Mouse (Mus musculus) kidney, embryonic 14.5 days (tissue): ENCODE results near the gene Olfr768. TPM values are rescaled to one million over a fixed set of nuclear protein-coding genes. Genes with fewer than 3 reads are reported as not detected.
"Not testable (repeated sequence)": the region's sequence is repeated elsewhere in the genome, so short reads cannot be mapped to it uniquely, and the experiment has no call there.

Experiments used
- ATAC-seq: fragments of 200-750 bp; cut with Nextera tagmentation; 2 replicates; pipeline ENCODE4 v1.8.0; 2017; ENCODE audit warnings: moderate number of reproducible peaks, mild to moderate bottlenecking, moderate TSS enrichment, moderate library complexity; ENCODE audit not compliant: low FRiP score, low TSS enrichment
- H3K27ac ChIP-seq: fragments of 300-500 bp; sonication (generic); 2 replicates; pipeline ENCODE4 v1.5.1; 2014; ENCODE audit warnings: low read depth, mild to moderate bottlenecking, low read length, moderate library complexity, mixed read lengths
- H3K27me3 ChIP-seq: fragments of 300-500 bp; sonication (generic); 2 replicates; pipeline ENCODE4 v1.6.1; 2014; ENCODE audit warnings: mild to moderate bottlenecking, low read length; ENCODE audit not compliant: control insufficient read depth, insufficient read depth
- H3K36me3 ChIP-seq: fragments of 300-500 bp; sonication (generic); 2 replicates; pipeline ENCODE4 v1.6.1; 2014; ENCODE audit warnings: low read length, mixed read lengths; ENCODE audit not compliant: control insufficient read depth, insufficient read depth
- H3K4me1 ChIP-seq: fragments of 300-500 bp; sonication (generic); 2 replicates; pipeline ENCODE4 v1.6.1; 2014; ENCODE audit warnings: low read length, mixed read lengths; ENCODE audit not compliant: control insufficient read depth, insufficient read depth
- H3K4me2 ChIP-seq: fragments of 300-500 bp; sonication (generic); replicated peaks from 2 replicates; pipeline ENCODE4 v1.6.1; 2014; ENCODE audit warnings: low read depth, mild to moderate bottlenecking, low read length
- H3K4me3 ChIP-seq: fragments of 300-500 bp; sonication (generic); 2 replicates; pipeline ENCODE4 v1.5.1; 2014; ENCODE audit warnings: mild to moderate bottlenecking, low read length
- H3K9ac ChIP-seq: fragments of 300-500 bp; sonication (generic); 2 replicates; pipeline ENCODE4 v1.6.1; 2014; ENCODE audit warnings: low read depth, mild to moderate bottlenecking, low read length, moderate library complexity
- H3K9me3 ChIP-seq: fragments of 300-500 bp; sonication (generic); 2 replicates; pipeline ENCODE4 v1.6.1; 2016; ENCODE audit warnings: low read length; ENCODE audit not compliant: control insufficient read depth
- WGBS: fragments of 180-500 bp; shearing (Covaris S2); extraction: QIAGEN DNeasy Blood & Tissue Kit; methylation state at CpG from one replicate; pipeline ENCODE4 v1.1.7; 2014; 5-methylcytosine and 5-hydroxymethylcytosine counted together
- polyA plus RNA-seq: library from polyadenylated mRNA; unstranded; fragments of >200 nt; fragmentation: Nextera tagmentation; extraction: Ambion mirVana; gene quantifications from 2 replicates; pipeline ENCODE4 v1.2.1, GENCODE M21; 2014

Olfr768 gene
- polyA plus RNA-seq = not detected in 2 replicates

DNA sequence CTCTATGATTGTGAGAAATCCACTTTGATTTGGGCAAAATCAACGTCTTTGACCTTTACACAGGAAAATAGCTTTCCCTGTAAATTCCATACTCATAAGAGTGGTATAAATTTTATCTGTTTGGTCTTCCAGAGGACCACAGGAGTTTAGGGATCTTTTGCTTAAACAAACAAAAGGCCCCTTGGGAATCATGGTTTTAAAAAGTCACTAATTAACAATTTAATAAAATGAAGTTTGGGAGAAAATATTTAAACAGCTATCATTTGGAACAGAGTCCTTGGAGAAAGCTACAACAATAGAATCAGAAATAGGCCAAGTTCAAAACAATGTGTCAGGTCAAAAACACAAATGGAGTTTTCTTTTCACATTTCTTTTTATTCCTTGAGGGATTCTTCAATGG is at the start of gene Olfr768:
TSS of gene Olfr768 (minus strand) at position 101 of the 400 bp plus-strand sequence.
- no peaks in the 10 kb centered on the region for H3K9me3 ChIP-seq
- H3K4me1 ChIP-seq = no peaks in the 10 kb centered on the region
- 75% methylated on average over 1 of the region's 1 CpGs for WGBS

DNA sequence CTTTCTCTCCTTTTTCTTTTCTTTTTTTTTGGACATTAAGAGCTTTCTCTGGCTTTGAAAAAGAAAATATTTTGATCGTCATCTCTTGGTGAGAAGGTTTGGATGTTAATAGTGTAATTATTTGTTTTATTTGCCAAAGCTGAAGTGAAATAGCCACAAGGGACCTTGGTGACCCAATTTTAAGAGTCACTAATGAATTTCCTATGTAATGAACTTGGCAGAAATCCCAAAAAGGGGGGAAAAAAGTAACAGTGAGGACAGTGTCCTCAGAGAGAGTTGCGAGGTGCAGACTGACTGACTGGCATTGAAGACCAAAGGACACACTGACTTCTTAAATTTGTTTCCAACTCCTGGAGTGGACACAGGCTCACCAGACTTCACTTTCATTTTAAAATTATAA is 39.7 kb upstream of the Olfr768 start, which contains the start of gene Olfr770:
TSS of gene Olfr770 (minus strand) at position 101 of the 400 bp plus-strand sequence.
- H3K9me3 ChIP-seq = no peaks in the 10 kb centered on the region
- no peak for ATAC-seq
- no peaks in the 10 kb centered on the region for H3K36me3 ChIP-seq
- H3K9ac ChIP-seq = no peak within 1 kb of the TSS
- H3K27ac ChIP-seq = no peak within 1 kb of the TSS
- no peaks in the 10 kb centered on the region for H3K27me3 ChIP-seq
- no peak within 1 kb of the TSS for H3K4me3 ChIP-seq
- 68% methylated on average over 2 of the region's 2 CpGs for WGBS
- no peaks in the 10 kb centered on the region for H3K4me1 ChIP-seq
- H3K4me2 ChIP-seq = no peak within 1 kb of the TSS

More for the DNA sequence above, at the start of gene Olfr768:
- no peak within 1 kb of the TSS for H3K4me2 ChIP-seq
- H3K4me3 ChIP-seq = no peak within 1 kb of the TSS
- H3K9ac ChIP-seq = no peak within 1 kb of the TSS
- no peak within 1 kb of the TSS for H3K27ac ChIP-seq
- no peaks in the 10 kb centered on the region for H3K27me3 ChIP-seq
- no peak for ATAC-seq
- H3K36me3 ChIP-seq = no peaks in the 10 kb centered on the region

DNA sequence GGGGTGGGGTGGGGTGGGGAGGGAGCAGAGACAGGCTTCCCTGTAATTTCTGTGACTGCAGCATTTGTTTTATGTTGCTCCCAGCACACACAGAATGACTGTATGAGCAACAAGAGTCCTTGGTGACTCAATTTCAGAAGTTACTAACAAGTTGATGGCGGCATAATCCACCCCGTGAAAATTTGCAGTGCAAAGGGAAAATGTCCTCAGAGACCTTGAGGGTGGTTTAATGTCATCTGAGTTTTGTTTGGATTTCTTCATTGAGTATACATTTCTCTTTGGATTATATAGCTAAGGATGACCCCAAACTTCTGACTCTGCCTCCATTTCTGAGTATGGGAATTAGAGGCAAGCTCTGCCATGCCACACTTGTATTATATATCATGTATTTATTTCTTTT is 18.6 kb upstream of the Olfr768 start, which contains the start of gene Olfr769:
TSS of gene Olfr769 (minus strand) at position 101 of the 400 bp plus-strand sequence.
- Histone ChIP-seq H3K4me3 (no peak within 1 kb of the TSS), H3K27me3 (no peaks in the 10 kb centered on the region), H3K9me3 (no peaks in the 10 kb centered on the region), H3K27ac (no peak within 1 kb of the TSS), H3K4me2 (no peak within 1 kb of the TSS), H3K36me3 (no peaks in the 10 kb centered on the region), H3K4me1 (no peaks in the 10 kb centered on the region), H3K9ac (no peak within 1 kb of the TSS)
- WGBS = 79% methylated on average over 2 of the region's 2 CpGs
- ATAC-seq = no peak

DNA sequence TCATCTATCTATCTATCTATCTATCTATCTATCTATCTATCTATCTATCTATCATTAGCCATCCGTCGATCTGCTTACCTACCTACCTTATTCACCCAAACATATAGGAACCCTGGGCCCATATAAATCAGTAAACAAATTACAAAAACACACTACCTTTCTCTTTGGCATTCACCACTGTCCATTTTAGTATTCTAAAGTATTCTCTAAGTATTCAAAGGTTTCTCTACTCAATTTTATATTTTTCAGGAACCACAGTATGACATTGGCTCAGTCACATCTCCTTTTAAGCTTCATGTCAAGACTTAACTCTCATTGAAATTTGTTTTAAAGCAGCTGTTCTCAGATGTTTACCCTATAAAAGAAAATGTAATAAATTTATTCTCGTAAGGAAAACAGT is 16.0 kb upstream of the Olfr768 start:
- no peak for ATAC-seq
- no peaks in the 10 kb centered on the region for H3K9me3 ChIP-seq
- H3K36me3 ChIP-seq = no peaks in the 10 kb centered on the region
- H3K4me1 ChIP-seq = no peaks in the 10 kb centered on the region
- H3K9ac ChIP-seq = no peak overlapping the region
- H3K27me3 ChIP-seq = no peaks in the 10 kb centered on the region
- no peak overlapping the region for H3K4me3 ChIP-seq
- no peak overlapping the region for H3K27ac ChIP-seq
- no peak overlapping the region for H3K4me2 ChIP-seq
- WGBS = 91% methylated on average over 3 of the region's 3 CpGs

DNA sequence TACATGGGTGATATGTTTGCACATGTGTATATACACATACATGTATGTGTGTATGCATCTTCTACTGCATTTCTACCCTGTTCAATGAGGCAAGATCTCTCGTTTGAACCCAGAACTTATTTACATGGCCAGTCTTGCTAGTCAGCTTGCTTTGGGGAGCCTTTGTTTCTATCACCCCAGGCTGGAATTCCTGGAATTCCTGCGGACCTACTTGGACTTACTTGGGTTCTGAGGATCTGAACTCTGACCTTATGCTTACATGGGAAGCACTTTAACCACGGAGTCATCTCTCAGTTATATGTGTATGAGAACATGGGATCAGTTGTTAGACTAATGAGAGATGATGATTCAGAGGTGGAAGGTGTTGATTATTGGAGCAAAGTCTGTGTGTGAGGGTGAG is 2.1 kb upstream of the Olfr768 start:
- no peaks in the 10 kb centered on the region for H3K9me3 ChIP-seq
- H3K4me2 ChIP-seq = no peak overlapping the region
- no peak overlapping the region for H3K27ac ChIP-seq
- ATAC-seq = no peak
- WGBS = 48% methylated on average over 3 of the region's 3 CpGs
- no peak overlapping the region for H3K9ac ChIP-seq
- H3K36me3 ChIP-seq = no peaks in the 10 kb centered on the region
- H3K4me1 ChIP-seq = no peaks in the 10 kb centered on the region
- no peaks in the 10 kb centered on the region for H3K27me3 ChIP-seq
- no peak overlapping the region for H3K4me3 ChIP-seq

DNA sequence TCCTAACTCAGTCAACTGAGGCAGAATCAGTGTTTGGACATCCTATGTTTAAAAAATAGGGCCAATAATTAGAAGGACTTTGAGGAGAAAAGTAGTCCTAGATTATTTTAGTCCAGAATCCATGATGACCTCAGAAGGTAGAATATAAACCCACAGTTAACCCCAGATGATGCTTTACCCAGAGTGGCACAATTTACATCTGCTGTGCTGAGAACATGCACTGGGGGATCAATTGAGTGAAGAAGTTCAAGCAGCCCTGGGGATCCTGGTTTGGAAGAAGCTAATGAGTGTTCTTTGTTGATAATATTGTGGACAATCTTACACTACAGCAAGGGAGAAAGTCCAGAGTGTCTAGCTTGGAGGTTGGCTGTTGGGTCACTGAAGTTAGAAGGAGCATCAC is 16.4 kb downstream of the Olfr768 start, which contains the start of gene Olfr767:
TSS of gene Olfr767 (minus strand) at position 101 of the 400 bp plus-strand sequence.
- H3K4me1 ChIP-seq, H3K4me3 ChIP-seq, ATAC-seq, H3K27me3 ChIP-seq, H3K9ac ChIP-seq, H3K4me2 ChIP-seq, H3K36me3 ChIP-seq, H3K27ac ChIP-seq, H3K9me3 ChIP-seq: not testable (repeated sequence)

DNA sequence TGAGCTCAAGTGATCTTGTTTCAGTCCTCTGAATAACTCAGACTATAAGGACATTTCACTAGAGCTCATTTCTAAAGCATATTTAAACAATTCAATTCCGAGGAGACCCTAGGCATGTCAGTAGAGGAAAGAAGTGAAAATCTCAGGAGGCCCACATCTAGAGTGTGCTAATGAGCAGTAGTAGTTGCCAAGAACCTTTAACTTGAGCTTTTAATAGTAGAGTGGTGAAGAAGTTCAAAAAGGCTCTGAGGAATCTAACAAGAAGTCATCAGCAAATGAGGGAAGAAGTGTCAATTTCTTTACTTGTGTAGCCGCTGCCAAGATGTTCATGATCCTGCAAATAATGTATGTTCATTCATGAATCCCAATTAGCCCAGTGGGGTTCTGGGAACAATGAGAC is 30.3 kb downstream of the Olfr768 start, which contains the start of gene Olfr766-ps1:
TSS of gene Olfr766-ps1 (minus strand) at position 101 of the 400 bp plus-strand sequence.
- H3K9ac ChIP-seq = no peak within 1 kb of the TSS
- no peak within 1 kb of the TSS for H3K4me2 ChIP-seq
- H3K9me3 ChIP-seq = no peaks in the 10 kb centered on the region
- no peak for ATAC-seq
- no peaks in the 10 kb centered on the region for H3K4me1 ChIP-seq
- WGBS = 81% methylated on average over 2 of the region's 2 CpGs
- no peaks in the 10 kb centered on the region for H3K27me3 ChIP-seq
- no peaks in the 10 kb centered on the region for H3K36me3 ChIP-seq
- H3K27ac ChIP-seq = no peak within 1 kb of the TSS
- H3K4me3 ChIP-seq = no peak within 1 kb of the TSS

DNA sequence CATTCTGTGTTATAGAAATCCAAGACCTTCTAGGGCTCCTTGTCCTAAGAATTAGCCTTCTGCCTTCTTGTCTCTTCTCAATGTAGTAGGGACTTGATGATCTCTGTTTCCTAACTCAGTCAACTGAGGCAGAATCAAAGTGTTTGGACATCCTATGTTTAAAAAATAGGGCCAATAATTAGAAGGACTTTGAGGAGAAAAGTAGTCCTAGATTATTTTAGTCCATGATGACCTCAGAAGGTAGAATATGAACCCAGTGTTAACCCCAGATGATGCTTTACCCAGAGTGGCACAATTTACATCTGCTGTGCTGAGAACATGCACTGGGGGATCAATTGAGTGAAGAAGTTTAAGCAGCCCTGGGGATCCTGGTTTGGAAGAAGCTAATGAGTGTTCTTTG is 49.3 kb downstream of the Olfr768 start, which contains the start of gene Olfr765:
TSS of gene Olfr765 (minus strand) at position 101 of the 400 bp plus-strand sequence.
- H3K36me3 ChIP-seq, H3K4me1 ChIP-seq, H3K9ac ChIP-seq, H3K27ac ChIP-seq, H3K4me3 ChIP-seq, H3K4me2 ChIP-seq, ATAC-seq, H3K27me3 ChIP-seq, H3K9me3 ChIP-seq: not testable (repeated sequence)
